Mouse (Mus musculus) embryo, embryonic 11 days (tissue): Measurements from ENCODE around the gene Isl2.

Experiments used
- DNase-seq: peaks from one replicate; pipeline ENCODE4 v3.0.0-alpha.2; 2015

Gene Isl2

GRCm38 (mm10) chr9:55548871-55549270 is 10.4 kb downstream of the Isl2 start:
- DNase-seq, result peak; percentile 6

GRCm38 (mm10) chr9:55549302-55549890 is 10.9 kb downstream of the Isl2 start:
- peak; percentile 64 for DNase-seq

- DNase-seq, result no peak
These were observed 16.5 kb downstream of the Isl2 start for GRCm38 (mm10) chr9:55554986-55555385.

GRCm38 (mm10) chr9:55560960-55561359 is 22.5 kb downstream of the Isl2 start:
- no peak for DNase-seq

- no peak for DNase-seq
These were observed 30.1 kb downstream of the Isl2 start for GRCm38 (mm10) chr9:55568466-55569159.

GRCm38 (mm10) chr9:55571071-55571470 is 32.6 kb downstream of the Isl2 start:
- no peak for DNase-seq

- DNase-seq, result no peak
These were observed 38.1 kb downstream of the Isl2 start for GRCm38 (mm10) chr9:55576571-55576970.

- DNase-seq, result peak; percentile 39
These were observed 42.9 kb downstream of the Isl2 start for GRCm38 (mm10) chr9:55581414-55581813.

- DNase-seq, result no peak
These were observed 47.7 kb downstream of the Isl2 start for GRCm38 (mm10) chr9:55586141-55586540.
